Mouse (Mus musculus) layer of hippocampus, adult 2 months (tissue): ENCODE measurements around the gene Ivd. TPM values are rescaled to one million over a fixed set of nuclear protein-coding genes. Genes with fewer than 3 reads are reported as not detected.

Experiments used
- DNase-seq, 2 experiments: peaks; one replicate each; pipeline ENCODE4 v3.0.0; 2022; ENCODE audit warnings: low spot score in 2 of 2
- H3K27ac ChIP-seq: fragments of 200-600 bp; 2 replicates; pipeline ENCODE4 v1.8.1; 2022
- H3K4me3 ChIP-seq: fragments of 200-600 bp; 2 replicates; pipeline ENCODE4 v1.8.1; 2022; ENCODE audit warnings: mild to moderate bottlenecking
- CTCF ChIP-seq: fragments of 200-600 bp; conservative IDR thresholded peaks from 2 replicates; pipeline ENCODE4 v1.8.1; 2022; ENCODE audit warnings: antibody characterized with exemption, mild to moderate bottlenecking, moderate library complexity
- total RNA-seq, 2 experiments: library from RNA; stranded (reverse); gene quantifications; 2 replicates each; pipeline ENCODE4 v1.2.3; 2021

The Ivd gene
- total RNA-seq, 2 experiments from 2014 or later: 117 to 121 TPM

DNA sequence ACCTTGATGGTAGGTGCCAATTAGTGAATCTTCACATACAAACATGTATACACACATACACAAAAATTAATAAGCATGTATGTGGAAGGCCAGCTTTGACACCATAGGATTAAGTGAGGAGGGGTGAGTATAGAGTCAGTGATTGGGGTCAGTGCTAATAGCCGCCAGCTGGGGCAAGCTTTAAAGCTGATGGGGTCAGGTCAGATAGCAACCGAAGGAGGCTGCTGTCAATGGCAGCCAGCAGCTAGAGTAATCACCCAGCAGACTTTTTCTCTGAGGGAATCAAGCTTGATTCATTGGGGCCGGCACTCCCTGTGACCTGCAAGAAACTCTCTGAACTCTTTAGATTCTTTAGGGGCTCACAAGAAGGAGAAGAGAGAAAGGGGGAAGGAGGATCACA is 10.0 kb upstream of the Ivd start:
- H3K27ac ChIP-seq: no peak overlapping the region
- no peak for TF ChIP-seq CTCF

DNA sequence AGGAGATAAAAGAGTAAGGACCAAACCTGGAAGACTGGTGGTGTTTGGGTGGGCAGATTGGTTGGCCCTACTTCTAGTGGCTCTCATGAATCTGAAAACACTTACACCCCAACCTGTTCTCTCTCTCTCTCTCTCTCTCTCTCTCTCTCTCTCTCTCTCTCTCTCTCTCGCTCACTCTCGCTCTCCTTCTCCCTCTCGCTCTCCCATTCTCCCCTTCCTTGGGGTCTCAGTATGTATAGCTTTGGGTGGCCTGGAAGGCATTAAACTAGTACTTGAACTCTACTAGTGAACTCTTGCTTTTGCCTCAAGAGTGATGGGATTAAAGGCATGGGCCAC is 554 bp downstream of the Ivd start:
- no peak for TF ChIP-seq CTCF
- Histone ChIP-seq H3K27ac (peak overlapping the region; percentile 91), H3K4me3 (peak overlapping the region; percentile 94)
- DNase-seq: no peak

More for the DNA sequence above, 10.0 kb upstream of the Ivd start:
- DNase-seq: no peak
- H3K4me3 ChIP-seq: no peak overlapping the region

- TF ChIP-seq CTCF: no peak
- H3K27ac ChIP-seq: peak overlapping the region; percentile 80
- DNase-seq: no peak
- H3K4me3 ChIP-seq: no peak overlapping the region
Observed at GRCm38 (mm10) chr2:118870601-118871000, 8.8 kb downstream of the Ivd start.

DNA sequence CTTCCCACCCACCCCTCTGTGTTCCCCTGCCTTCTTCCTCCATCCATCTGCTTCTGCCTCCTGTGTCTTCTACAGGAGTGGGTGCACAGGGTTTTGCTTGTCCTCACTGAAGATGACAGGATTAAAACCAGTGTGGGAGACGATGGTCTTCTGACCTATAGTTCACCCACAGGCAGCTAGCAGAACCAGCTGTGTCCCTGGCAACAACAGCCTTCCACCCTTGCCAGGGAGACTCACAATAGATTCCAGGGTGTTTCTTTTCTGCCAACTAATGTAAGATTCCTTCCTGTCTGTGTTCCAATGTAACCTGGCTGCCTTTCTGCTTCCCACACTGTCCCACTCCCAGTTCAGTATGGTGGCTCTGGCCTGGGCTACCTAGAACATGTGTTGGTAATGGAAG is 9.3 kb downstream of the Ivd start:
- peak in 1 of 2 experiments; percentile 27 for DNase-seq
- Histone ChIP-seq H3K27ac (peak overlapping the region; percentile 80), H3K4me3 (no peak overlapping the region)
- no peak for TF ChIP-seq CTCF

DNA sequence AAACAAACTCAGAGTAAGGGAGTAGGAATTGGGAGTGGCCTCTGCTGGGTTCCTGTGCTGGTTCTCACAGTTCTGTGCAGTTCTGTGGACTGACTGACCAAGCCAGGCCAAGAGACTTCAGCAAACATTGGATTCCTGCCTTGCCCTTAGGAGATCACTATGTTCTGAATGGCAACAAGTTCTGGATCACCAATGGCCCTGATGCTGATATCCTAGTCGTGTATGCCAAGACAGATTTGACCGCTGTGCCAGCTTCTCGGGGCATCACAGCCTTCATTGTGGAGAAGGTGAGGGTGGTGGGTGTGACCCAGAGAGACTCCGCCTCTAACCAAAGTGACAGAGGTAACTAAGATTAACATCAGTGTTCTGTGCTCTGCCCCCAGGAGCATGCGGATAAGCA is 11.3 kb downstream of the Ivd start:
- no peak overlapping the region for H3K27ac ChIP-seq
- no peak for DNase-seq
- H3K4me3 ChIP-seq: no peak overlapping the region
- TF ChIP-seq CTCF: no peak

DNA sequence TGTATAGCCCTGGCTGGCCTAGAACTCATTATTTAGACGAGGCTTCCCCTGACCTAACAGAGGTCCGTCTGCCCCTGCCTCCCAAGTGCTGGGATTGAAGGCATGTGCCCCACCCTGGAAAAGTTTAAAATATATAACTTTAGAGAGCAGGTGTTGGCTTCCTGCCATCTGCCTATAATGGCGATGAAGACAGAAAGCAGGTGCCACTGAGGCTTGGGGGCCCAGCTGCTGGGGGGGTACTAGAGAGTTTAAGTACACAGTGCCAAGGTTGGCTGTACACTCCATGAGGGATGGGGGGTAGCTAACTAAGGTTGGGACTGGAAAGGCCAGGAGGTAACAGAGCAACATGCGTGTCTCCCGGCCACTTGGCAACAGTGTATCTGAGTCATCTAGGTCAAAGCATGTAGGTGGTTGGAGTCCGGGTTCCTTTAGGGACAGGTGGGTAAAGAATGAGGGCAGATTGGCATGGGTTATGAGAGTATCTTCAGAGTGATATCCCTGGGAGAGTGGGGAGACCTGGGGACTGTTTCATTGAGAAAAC is 12.2 kb downstream of the Ivd start:
- TF ChIP-seq CTCF: no peak
- Histone ChIP-seq H3K27ac (no peak overlapping the region), H3K4me3 (no peak overlapping the region)
- DNase-seq: no peak

- no peak for DNase-seq
- no peak for TF ChIP-seq CTCF
Observed at GRCm38 (mm10) chr2:118875316-118875715, 13.6 kb downstream of the Ivd start.

GRCm38 (mm10) chr2:118876453-118876852 is 14.7 kb downstream of the Ivd start:
- Histone ChIP-seq H3K27ac (no peak overlapping the region), H3K4me3 (no peak overlapping the region)
- DNase-seq: no peak
- no peak for TF ChIP-seq CTCF

More at GRCm38 (mm10) chr2:118875316-118875715, 13.6 kb downstream of the Ivd start:
- Histone ChIP-seq H3K27ac (no peak overlapping the region), H3K4me3 (no peak overlapping the region)

- no peak overlapping the region for H3K27ac ChIP-seq
- H3K4me3 ChIP-seq: no peak overlapping the region
- DNase-seq: no peak
- no peak for TF ChIP-seq CTCF
Observed at GRCm38 (mm10) chr2:118881019-118881418, 19.3 kb downstream of the Ivd start.

GRCm38 (mm10) chr2:118881956-118882355 is 20.2 kb downstream of the Ivd start:
- Histone ChIP-seq H3K27ac (no peak overlapping the region), H3K4me3 (no peak overlapping the region)
- TF ChIP-seq CTCF: no peak
- DNase-seq: no peak

DNA sequence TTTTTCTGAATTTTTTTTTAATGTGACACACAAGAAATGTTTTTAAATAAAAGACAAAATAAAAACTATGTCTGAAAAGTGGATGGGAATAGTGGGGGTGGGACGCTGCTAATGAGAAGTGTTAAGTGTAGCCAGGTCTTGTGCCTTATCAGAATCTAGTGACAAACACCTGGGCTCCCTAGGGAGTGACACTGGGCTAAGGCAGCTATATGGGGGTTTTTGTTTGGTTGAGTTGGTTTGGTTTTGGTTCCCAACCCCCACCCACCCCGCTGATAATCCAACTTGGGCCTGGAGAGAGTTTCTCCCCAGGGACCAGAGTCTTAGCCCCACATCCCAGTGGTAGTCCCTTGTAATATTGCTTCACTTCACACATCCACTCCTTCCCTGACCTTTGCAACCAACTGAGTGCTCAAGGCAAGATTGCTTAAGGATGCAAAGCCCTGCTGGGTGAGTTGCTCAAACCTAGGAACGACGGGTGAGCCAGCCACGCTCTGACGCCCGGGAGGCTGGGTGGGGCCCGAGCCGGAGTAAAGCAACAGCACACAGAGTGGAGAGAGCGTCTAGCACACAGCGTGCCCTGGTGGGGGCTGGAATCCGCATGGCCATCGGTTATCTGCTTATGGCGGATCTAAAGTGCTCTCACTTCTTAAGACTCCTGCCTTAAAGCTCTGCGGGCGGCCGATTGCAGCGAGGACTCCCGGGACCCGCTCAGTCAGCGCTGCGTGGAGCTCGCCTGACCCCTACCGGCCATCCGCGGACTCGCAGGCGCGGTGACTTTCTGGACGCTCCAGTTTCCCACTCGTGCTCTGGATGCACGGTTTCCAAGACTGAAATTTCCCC is 21.3 kb downstream of the Ivd start:
- peak; percentile 81 to 95 for DNase-seq
- Histone ChIP-seq H3K27ac (peak overlapping the region; percentile 46; the same call in 1 of the 2 replicates), H3K4me3 (peak overlapping the region; percentile 61)
- peak; percentile 100 for TF ChIP-seq CTCF

DNA sequence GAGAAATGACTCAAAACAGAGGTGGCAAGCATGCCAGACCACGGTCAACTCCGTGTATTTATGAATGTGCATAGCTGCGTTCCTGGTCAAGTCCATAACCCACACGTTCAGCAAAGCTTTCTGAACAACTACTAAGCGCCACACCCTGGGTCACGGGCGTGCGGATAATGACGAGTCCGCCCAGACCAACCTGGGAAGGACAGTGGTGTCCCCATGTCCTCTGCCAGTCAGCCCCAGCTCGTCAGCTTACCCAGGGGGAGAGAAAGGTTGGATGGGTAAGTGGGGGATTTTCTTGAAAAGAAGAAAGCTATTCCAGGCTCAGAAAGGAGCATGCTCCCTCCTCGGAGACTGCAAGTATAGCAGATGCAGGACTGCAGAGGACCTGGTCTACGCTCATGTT is 25.7 kb downstream of the Ivd start:
- H3K4me3 ChIP-seq: no peak overlapping the region
- no peak overlapping the region for H3K27ac ChIP-seq
- no peak for TF ChIP-seq CTCF
- no peak for DNase-seq

- H3K27ac ChIP-seq: no peak overlapping the region
- no peak overlapping the region for H3K4me3 ChIP-seq
- no peak for DNase-seq
- no peak for TF ChIP-seq CTCF
Observed at GRCm38 (mm10) chr2:118887845-118888548, 26.2 kb downstream of the Ivd start.
